21 mouse cellular contexts compared by ENCODE assay signal in genomic region chr14:20148514-20148913, GRCm38 (mm10). TPM values are rescaled to one million over a fixed set of nuclear protein-coding genes. Genes with fewer than 3 reads are reported as not detected.
DNase-seq lines count a peak whose midpoint lies in the region; ATAC-seq and TF ChIP-seq lines count a peak whose summit lies in the region.
"Had no signal": no experiment of that assay in that cellular context is flagged by ENCODE, and none has a peak within 500 bp of the region (broad histone marks: within the 10 kb centered on the region; RNA-seq: fewer than 3 reads in every experiment).

No protein-coding gene starts in this region.

- WGBS in kidney, postnatal 0 days = 85% methylated on average over 11 of the region's 11 CpGs
- 73% methylated on average over 11 of the region's 11 CpGs for WGBS in intestine, postnatal 0 days
- 87% methylated on average over 11 of the region's 11 CpGs for WGBS in small intestine, adult 2 months

- TF ChIP-seq CTCF in kidney, postnatal 0 days (IDR thresholded peaks at IDR 0.05; ENCODE audit: low read depth) = no peak
- TF ChIP-seq CTCF in intestine, postnatal 0 days (IDR thresholded peaks at IDR 0.05; ENCODE audit: low read depth) = no peak
- TF ChIP-seq CTCF in small intestine, adult 2 months (IDR thresholded peaks at IDR 0.05; ENCODE audit: extremely low read depth, insufficient read length, insufficient replicate concordance, low read depth, low read length) = no peak

- DNase-seq in kidney, postnatal 0 days (ENCODE audit: low spot score) = no peak
- DNase-seq in kidney, postnatal 4 days = no peak
- no peak for DNase-seq in heart, postnatal 25 days (ENCODE audit: low spot score)
- DNase-seq in right cerebral cortex, postnatal 10 days (ENCODE audit: low spot score in 2 of 2) = no peak
- DNase-seq: adrenal gland, postnatal 10 days; adrenal gland, postnatal 25 days; cerebellum, adult 11 months; cerebellum, adult 18-20 months; cerebellum, adult 8-10 months; cerebellum, adult 9-11 months; cerebellum, postnatal 14 days; cerebellum, postnatal 36 days; embryo, embryonic 11 days had no signal

- no peak overlapping the region for H3K4me3 ChIP-seq in kidney, postnatal 0 days (replicated peaks; ENCODE audit: low read depth, low read length)
- H3K4me3 ChIP-seq in intestine, postnatal 0 days (ENCODE audit: low read depth, low read length) = no peak overlapping the region
- H3K4me3 ChIP-seq in small intestine, adult 2 months (ENCODE audit: low read depth, low read length) = no peak overlapping the region
- H3K4me3 ChIP-seq: embryonic facial prominence, embryonic 13.5 days; embryonic facial prominence, embryonic 15.5 days; erythroblast, embryonic 14.5 days; forebrain, embryonic 10.5 days; forebrain, embryonic 12.5 days had no signal

- no peaks in the 10 kb centered on the region for H3K9me3 ChIP-seq in kidney, postnatal 0 days (replicated peaks; ENCODE audit: low read length)
- H3K9me3 ChIP-seq in intestine, postnatal 0 days (ENCODE audit: control insufficient read depth) = no peaks in the 10 kb centered on the region
- H3K9me3 ChIP-seq: embryonic facial prominence, embryonic 13.5 days; embryonic facial prominence, embryonic 15.5 days; forebrain, embryonic 10.5 days; forebrain, embryonic 12.5 days had no signal

- no peak overlapping the region for H3K4me2 ChIP-seq in kidney, postnatal 0 days (ENCODE audit: low read length)
- H3K4me2 ChIP-seq in intestine, postnatal 0 days (replicated peaks; ENCODE audit: low read depth) = no peak overlapping the region
- H3K4me2 ChIP-seq: embryonic facial prominence, embryonic 13.5 days; embryonic facial prominence, embryonic 15.5 days; forebrain, embryonic 12.5 days had no signal

- intact Hi-C loops in heart, postnatal 25 days (cut with DNase I) = no loop called here

- peaks cover 40% of the 10 kb centered on the region for H3K4me1 ChIP-seq in kidney, postnatal 0 days (replicated peaks; ENCODE audit: insufficient read depth, low read length)
- H3K4me1 ChIP-seq in intestine, postnatal 0 days (replicated peaks; ENCODE audit: control insufficient read depth, insufficient read depth, low read length) = no peaks in the 10 kb centered on the region
- H3K4me1 ChIP-seq in small intestine, adult 2 months (ENCODE audit: control insufficient read depth, insufficient read depth, insufficient read length, low read length) = peaks cover 17% of the 10 kb centered on the region
- H3K4me1 ChIP-seq: embryonic facial prominence, embryonic 13.5 days; embryonic facial prominence, embryonic 15.5 days had no signal

- ATAC-seq in kidney, postnatal 0 days (replicated peaks; ENCODE audit: low FRiP score, low read depth) = no peak
- no peak for ATAC-seq in intestine, postnatal 0 days
- ATAC-seq: forebrain, embryonic 14.5 days had no signal

- peaks cover 4% of the 10 kb centered on the region; the same call in 1 of the 2 replicates for H3K36me3 ChIP-seq in kidney, postnatal 0 days (ENCODE audit: insufficient read depth, low read length)
- peaks cover 24% of the 10 kb centered on the region for H3K36me3 ChIP-seq in intestine, postnatal 0 days (ENCODE audit: control insufficient read depth, insufficient read depth)
- H3K36me3 ChIP-seq in small intestine, adult 2 months (ENCODE audit: control insufficient read depth, insufficient read depth, low read length) = peaks cover 37% of the 10 kb centered on the region
- H3K36me3 ChIP-seq: embryonic facial prominence, embryonic 15.5 days had no signal

- H3K27ac ChIP-seq in kidney, postnatal 0 days = 0 out of 2 replicates have a peak overlapping the region, but pooled peaks have one; percentile 13
- H3K27ac ChIP-seq in intestine, postnatal 0 days (ENCODE audit: low read depth, low read length) = peak overlapping the region; percentile 68; the same call in 1 of the 2 replicates
- H3K27ac ChIP-seq in small intestine, adult 2 months (ENCODE audit: insufficient read depth, low read depth, low read length) = peak overlapping the region; percentile 53
- H3K27ac ChIP-seq: embryonic facial prominence, embryonic 13.5 days; embryonic facial prominence, embryonic 15.5 days; forebrain, embryonic 10.5 days; forebrain, embryonic 12.5 days had no signal

- no peaks in the 10 kb centered on the region for H3K27me3 ChIP-seq in kidney, postnatal 0 days (ENCODE audit: insufficient read depth, low read length)
- no peaks in the 10 kb centered on the region for H3K27me3 ChIP-seq in intestine, postnatal 0 days (replicated peaks; ENCODE audit: control insufficient read depth, insufficient read depth, low read length)
- H3K27me3 ChIP-seq in small intestine, adult 2 months (ENCODE audit: control insufficient read depth, insufficient read depth, low read length) = no peaks in the 10 kb centered on the region
- H3K27me3 ChIP-seq: embryonic facial prominence, embryonic 13.5 days; embryonic facial prominence, embryonic 15.5 days; forebrain, embryonic 12.5 days had no signal

- TF ChIP-seq POLR2A in small intestine, adult 2 months (IDR thresholded peaks at IDR 0.05; ENCODE audit: low read depth, low read length) = no peak

- H3K9ac ChIP-seq in kidney, postnatal 0 days (ENCODE audit: low read depth, low read length) = no peak overlapping the region
- no peak overlapping the region for H3K9ac ChIP-seq in intestine, postnatal 0 days (ENCODE audit: low read depth, low read length)
- H3K9ac ChIP-seq: embryonic facial prominence, embryonic 13.5 days; embryonic facial prominence, embryonic 15.5 days; forebrain, embryonic 12.5 days had no signal

RNA-seq across cellular contexts. Expression of gene Saysd1, which starts 10.2 kb away (rescaled TPM):
- polyA plus RNA-seq in kidney, postnatal 0 days (2015; fragmentation: Nextera tagmentation; extraction: Ambion mirVana) = 18.1 and 19.3 TPM in 2 replicates
- polyA plus RNA-seq in intestine, postnatal 0 days (2015; fragmentation: Nextera tagmentation; extraction: Ambion mirVana) = 49.8 and 55.6 TPM in 2 replicates
- polyA plus RNA-seq in small intestine, adult 2 months (2012; rRNA removed) = 5.7 and 8.3 TPM in 2 replicates
- 1 to 10 TPM; 2.4 to 2.7 TPM for total RNA-seq in heart, postnatal 25 days (2021)

RNA-seq across cellular contexts. Expression of gene Kcnk5, which starts 33.1 kb away (rescaled TPM):
- polyA plus RNA-seq in kidney, postnatal 0 days (2015; fragmentation: Nextera tagmentation; extraction: Ambion mirVana) = 12.0 and 14.8 TPM in 2 replicates
- polyA plus RNA-seq in intestine, postnatal 0 days (2015; fragmentation: Nextera tagmentation; extraction: Ambion mirVana) = 10.0 and 10.9 TPM in 2 replicates
- 13.9 and 48.0 TPM in 2 replicates for polyA plus RNA-seq in small intestine, adult 2 months (2012; rRNA removed)
- total RNA-seq in heart, postnatal 25 days (2021) = under 1 TPM; 0.55 to 0.56 TPM

Comparison
In these comparisons a context has a peak if more than half of its experiments do, and no peak if none do; other contexts are left out.
1. H3K27ac ChIP-seq: peak in every context shown above with its lines; median percentile 68 in intestine, postnatal 0 days; 53 in small intestine, adult 2 months; 13 in kidney, postnatal 0 days.